Mouse (Mus musculus) MEL (cell line): ENCODE measurements at regions not wholly inside any gene's neighbourhood (a gene's known extent, or its start where the extent isn't known, plus 50 kb on each side); places are given as distances from the start of the nearest gene placed in this dataset.

Experiments
- DNase-seq: peaks from one replicate; pipeline ENCODE4 v3.0.0; 2011; ENCODE audit warnings: low read depth, low spot score
- H3K27ac ChIP-seq: 2 replicates; pipeline ENCODE4 v1.5.1; 2012; ENCODE audit warnings: low read depth, mild to moderate bottlenecking, control low read depth, low read length, moderate library complexity; ENCODE audit not compliant: control insufficient read depth
- H3K27me3 ChIP-seq, 2 experiments: fragments of 150-350 bp in 1 of 2; sonication (generic) in 1 of 2; 2 replicates each; pipeline ENCODE4 v1.6.1; 2012; ENCODE audit warnings: low read length in 2 of 2, mild to moderate bottlenecking in 2 of 2, improper control_type of control experiment in 1 of 2, moderate library complexity in 1 of 2; ENCODE audit not compliant: insufficient read depth in 2 of 2, control insufficient read depth in 1 of 2
- H3K36me3 ChIP-seq, 2 experiments: 2 replicates each; pipeline ENCODE4 v1.6.1; 2012 to 2014; ENCODE audit warnings: low read length in 2 of 2, improper control_type of control experiment in 1 of 2, inconsistent platforms in 1 of 2, mild to moderate bottlenecking in 1 of 2; ENCODE audit not compliant: insufficient read depth in 2 of 2, control insufficient read depth in 1 of 2
- H3K4me1 ChIP-seq, 2 experiments: fragments of 150-350 bp in 1 of 2; sonication (generic) in 1 of 2; 2 replicates each; pipeline ENCODE4 v1.6.1; 2012; ENCODE audit warnings: low read length in 2 of 2, improper control_type of control experiment in 1 of 2, mild to moderate bottlenecking in 1 of 2; ENCODE audit not compliant: insufficient read depth in 2 of 2, control insufficient read depth in 1 of 2
- H3K4me3 ChIP-seq, 2 experiments: fragments of 150-350 bp in 1 of 2; sonication (generic) in 1 of 2; 2 replicates each; pipeline ENCODE4 v1.5.1; 2012; ENCODE audit warnings: low read depth in 2 of 2, low read length in 2 of 2, mild to moderate bottlenecking in 2 of 2, moderate library complexity in 2 of 2, control low read depth in 1 of 2, improper control_type of control experiment in 1 of 2; ENCODE audit not compliant: control insufficient read depth in 1 of 2, insufficient read depth in 1 of 2
- H3K79me2 ChIP-seq: 2 replicates; pipeline ENCODE4 v1.6.1; 2012; ENCODE audit warnings: mild to moderate bottlenecking, low read length, moderate library complexity; ENCODE audit not compliant: control insufficient read depth, poor library complexity, insufficient read depth
- H3K9ac ChIP-seq: 2 replicates; pipeline ENCODE4 v1.6.1; 2012; ENCODE audit warnings: low read depth, mild to moderate bottlenecking, control low read depth, low read length, moderate library complexity; ENCODE audit not compliant: control insufficient read depth, poor library complexity, severe bottlenecking
- H3K9me3 ChIP-seq: fragments of 150-350 bp; sonication (generic); replicated peaks from 2 replicates; pipeline ENCODE4 v1.6.1; 2012; ENCODE audit warnings: mild to moderate bottlenecking, low read length, improper control_type of control experiment, moderate library complexity; ENCODE audit not compliant: insufficient read depth
- BHLHE40 ChIP-seq: IDR thresholded peaks from 2 replicates; pipeline ENCODE4 v1.6.1; 2012; ENCODE audit warnings: low read depth, mild to moderate bottlenecking, inconsistent platforms, low read length, improper control_type of control experiment, borderline replicate concordance
- CHD1 ChIP-seq: IDR thresholded peaks from 2 replicates; pipeline ENCODE4 v1.6.1; 2012; ENCODE audit warnings: low read depth, mild to moderate bottlenecking, inconsistent platforms, low read length, improper control_type of control experiment
- CTCF ChIP-seq, 3 experiments: IDR thresholded peaks in 2 of 3; conservative IDR thresholded peaks in 1 of 3; 2 replicates each; pipeline ENCODE4 v1.5.1; 2011 to 2012; ENCODE audit warnings: low read length in 3 of 3, low read depth in 2 of 3, mild to moderate bottlenecking in 2 of 3, improper control_type of control experiment in 1 of 3, inconsistent platforms in 1 of 3, mixed read lengths in 1 of 3, moderate library complexity in 1 of 3; ENCODE audit not compliant: control insufficient read depth in 1 of 3, insufficient read depth in 1 of 3, poor library complexity in 1 of 3, severe bottlenecking in 1 of 3
- ELF1 ChIP-seq: IDR thresholded peaks from 2 replicates; pipeline ENCODE4 v1.6.1; 2014; ENCODE audit warnings: low read depth, mild to moderate bottlenecking, inconsistent platforms, low read length, improper control_type of control experiment, moderate library complexity
- EP300 ChIP-seq, 2 experiments: IDR thresholded peaks; 2 replicates each; pipeline ENCODE4 v1.6.1; 2011; ENCODE audit warnings: improper control_type of control experiment in 2 of 2, low read length in 2 of 2, low read depth in 1 of 2, mild to moderate bottlenecking in 1 of 2
- GABPA ChIP-seq: IDR thresholded peaks from 2 replicates; pipeline ENCODE4 v1.6.1; 2012; ENCODE audit warnings: low read depth, mild to moderate bottlenecking, inconsistent platforms, low read length, improper control_type of control experiment, moderate library complexity
- GATA1 ChIP-seq: IDR thresholded peaks from 2 replicates; pipeline ENCODE4 v1.6.1; 2011; ENCODE audit warnings: low read depth, low read length, improper control_type of control experiment
- JUND ChIP-seq: IDR thresholded peaks from 2 replicates; pipeline ENCODE4 v1.6.1; 2011; ENCODE audit warnings: low read depth, mild to moderate bottlenecking, improper control_type of control experiment, low read length
- MAFK ChIP-seq: IDR thresholded peaks from 2 replicates; pipeline ENCODE4 v1.6.1; 2011; ENCODE audit warnings: low read depth, mild to moderate bottlenecking, low read length, improper control_type of control experiment, borderline replicate concordance
- MAX ChIP-seq: IDR thresholded peaks from 2 replicates; pipeline ENCODE4 v1.6.1; 2011; ENCODE audit warnings: low read length, improper control_type of control experiment
- MAZ ChIP-seq: IDR thresholded peaks from 2 replicates; pipeline ENCODE4 v1.6.1; 2012; ENCODE audit warnings: low read depth, mild to moderate bottlenecking, inconsistent platforms, low read length, improper control_type of control experiment
- MEF2A ChIP-seq: IDR thresholded peaks from 2 replicates; pipeline ENCODE4 v1.6.1; 2014; ENCODE audit warnings: low read depth, mild to moderate bottlenecking, inconsistent platforms, low read length, improper control_type of control experiment; ENCODE audit not compliant: poor library complexity, insufficient replicate concordance, severe bottlenecking; ENCODE audit errors: extremely low read depth
- MYB ChIP-seq: IDR thresholded peaks from 2 replicates; pipeline ENCODE4 v1.6.1; 2011; ENCODE audit warnings: mild to moderate bottlenecking, low read depth, low read length, improper control_type of control experiment
- NELFE ChIP-seq: IDR thresholded peaks from 2 replicates; pipeline ENCODE4 v1.6.1; 2011; ENCODE audit warnings: low read depth, low read length, improper control_type of control experiment
- NRF1 ChIP-seq: IDR thresholded peaks from 2 replicates; pipeline ENCODE4 v1.6.1; 2014; ENCODE audit warnings: low read depth, mild to moderate bottlenecking, inconsistent platforms, low read length, improper control_type of control experiment, moderate library complexity; ENCODE audit not compliant: poor library complexity, insufficient read depth, severe bottlenecking
- POLR2A ChIP-seq, 2 experiments: IDR thresholded peaks; 2 replicates each; pipeline ENCODE4 v1.6.1; 2011 to 2012; ENCODE audit warnings: low read length in 2 of 2, mild to moderate bottlenecking in 2 of 2, control low read depth in 1 of 2, improper control_type of control experiment in 1 of 2, low read depth in 1 of 2, moderate library complexity in 1 of 2; ENCODE audit not compliant: control insufficient read depth in 1 of 2, insufficient read depth in 1 of 2, poor library complexity in 1 of 2
- POLR2AphosphoS2 ChIP-seq: IDR thresholded peaks from 2 replicates; pipeline ENCODE4 v1.6.1; 2011; ENCODE audit warnings: low read length, improper control_type of control experiment
- POLR2AphosphoS5 ChIP-seq: IDR thresholded peaks from 2 replicates; pipeline ENCODE4 v1.6.1; 2012; ENCODE audit warnings: low read depth, borderline replicate concordance, mild to moderate bottlenecking, inconsistent platforms, low read length, moderate library complexity, mixed read lengths
- RAD21 ChIP-seq: IDR thresholded peaks from 2 replicates; pipeline ENCODE4 v1.6.1; 2011; ENCODE audit warnings: mild to moderate bottlenecking, low read depth, low read length, improper control_type of control experiment
- SIN3A ChIP-seq: IDR thresholded peaks from 2 replicates; pipeline ENCODE4 v1.6.1; 2012; ENCODE audit warnings: low read length, improper control_type of control experiment, inconsistent platforms
- SMC3 ChIP-seq: IDR thresholded peaks from 2 replicates; pipeline ENCODE4 v1.6.1; 2011; ENCODE audit warnings: low read depth, low read length, improper control_type of control experiment
- TBP ChIP-seq: IDR thresholded peaks from 2 replicates; pipeline ENCODE4 v1.8.0; 2011; ENCODE audit warnings: low read depth, low read length, improper control_type of control experiment
- TCF12 ChIP-seq: IDR thresholded peaks from 2 replicates; pipeline ENCODE4 v1.6.1; 2014; ENCODE audit warnings: low read depth, mild to moderate bottlenecking, inconsistent platforms, low read length, improper control_type of control experiment, moderate library complexity
- USF1 ChIP-seq: IDR thresholded peaks from 2 replicates; pipeline ENCODE4 v1.6.1; 2014; ENCODE audit warnings: low read depth, mild to moderate bottlenecking, inconsistent platforms, low read length, improper control_type of control experiment, moderate library complexity
- ZC3H11A ChIP-seq: IDR thresholded peaks from 2 replicates; pipeline ENCODE4 v1.6.1; 2012; ENCODE audit warnings: low read depth, mild to moderate bottlenecking, inconsistent platforms, low read length, improper control_type of control experiment
- ZKSCAN1 ChIP-seq: IDR thresholded peaks from 2 replicates; pipeline ENCODE4 v1.6.1; 2012; ENCODE audit warnings: low read depth, mild to moderate bottlenecking, inconsistent platforms, low read length, improper control_type of control experiment, moderate library complexity

DNA sequence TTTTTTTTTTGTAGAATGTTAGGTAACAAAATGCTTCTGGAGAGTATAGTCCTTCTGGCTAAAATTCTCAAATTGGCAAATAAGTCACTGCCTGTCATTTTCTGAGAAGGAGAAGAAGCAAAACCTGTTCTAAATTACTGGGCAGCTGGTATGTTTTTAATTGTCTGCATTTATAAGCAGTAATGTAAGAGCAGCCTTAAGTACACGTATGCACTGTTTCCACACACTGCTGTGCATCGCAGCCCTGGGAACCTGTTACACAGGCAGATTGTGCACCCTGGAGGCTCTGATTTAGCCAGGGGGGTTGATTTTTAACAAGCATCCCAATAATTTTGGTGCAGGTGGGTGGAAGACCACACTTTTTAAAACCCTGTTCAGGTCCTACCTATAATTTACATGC, 236.2 kb downstream of the Hace1 start:
- Histone ChIP-seq H3K36me3 (no peaks in the 10 kb centered on the region), H3K4me3 (no peak overlapping the region), H3K27ac (no peak overlapping the region), H3K27me3 (peaks cover 0 to 2% of the 10 kb centered on the region in 2 experiments; a peak in 3 of 4 replicates), H3K79me2 (no peaks in the 10 kb centered on the region), H3K9ac (no peak overlapping the region), H3K9me3 (no peaks in the 10 kb centered on the region), H3K4me1 (no peaks in the 10 kb centered on the region)
- DNase-seq: no peak
- TF ChIP-seq ZC3H11A: no peak
- TF ChIP-seq CHD1: no peak
- TF ChIP-seq NRF1: no peak
- no peak for TF ChIP-seq POLR2AphosphoS2
- TF ChIP-seq MAFK: no peak
- no peak for TF ChIP-seq GATA1
- no peak for TF ChIP-seq POLR2AphosphoS5
- no peak for TF ChIP-seq EP300 (IDR thresholded peaks at IDR 0.05; ENCODE audit: low read depth in 1 of 2, low read length in 2 of 2)
- no peak for TF ChIP-seq USF1
- TF ChIP-seq POLR2A (IDR thresholded peaks at IDR 0.05; ENCODE audit: control insufficient read depth in 1 of 2, insufficient read depth in 1 of 2, low read depth in 1 of 2, low read length in 2 of 2, poor library complexity in 1 of 2): no peak
- TF ChIP-seq RAD21: no peak
- TF ChIP-seq ZKSCAN1: no peak
- TF ChIP-seq GABPA: no peak
- TF ChIP-seq SIN3A: no peak
- no peak for TF ChIP-seq MAZ
- no peak for TF ChIP-seq MAX
- no peak for TF ChIP-seq BHLHE40
- TF ChIP-seq TBP: no peak

DNA sequence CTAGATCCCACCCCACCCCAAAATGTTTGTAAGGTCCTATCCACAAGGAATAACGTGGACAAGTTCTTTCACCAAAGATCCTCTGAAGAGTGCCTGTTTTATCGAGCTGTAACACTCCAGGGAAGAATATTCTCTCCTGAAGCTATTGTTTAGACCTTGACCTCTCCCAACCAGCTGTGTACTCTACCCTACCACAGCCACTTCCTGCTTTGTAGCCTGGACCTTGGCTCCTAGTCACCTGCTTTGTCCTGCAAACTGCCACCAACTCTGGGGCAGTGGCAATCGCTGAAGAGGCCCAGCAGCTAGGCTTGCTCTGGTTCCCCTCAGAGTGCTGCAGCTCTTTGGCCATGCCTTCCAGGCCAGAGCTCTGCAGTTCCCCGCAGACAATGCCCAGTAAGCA, 239.1 kb downstream of the Hace1 start:
- no peaks in the 10 kb centered on the region for H3K4me1 ChIP-seq

More for the DNA sequence above, 239.1 kb downstream of the Hace1 start:
- Histone ChIP-seq H3K79me2 (no peaks in the 10 kb centered on the region), H3K4me3 (no peak overlapping the region), H3K27me3 (no peaks in the 10 kb centered on the region; a peak in 2 of 4 replicates), H3K9ac (no peak overlapping the region), H3K9me3 (no peaks in the 10 kb centered on the region), H3K36me3 (no peaks in the 10 kb centered on the region), H3K27ac (no peak overlapping the region)
- DNase-seq: no peak
- TF ChIP-seq BHLHE40: no peak
- no peak for TF ChIP-seq RAD21
- TF ChIP-seq NRF1: no peak
- no peak for TF ChIP-seq TBP
- TF ChIP-seq CHD1: no peak
- TF ChIP-seq MEF2A: no peak
- TF ChIP-seq POLR2AphosphoS5: no peak
- no peak for TF ChIP-seq JUND
- no peak for TF ChIP-seq SMC3
- TF ChIP-seq CTCF (IDR thresholded peaks at IDR 0.05 in 2 of 3, conservative IDR thresholded peaks at IDR 0.05 in 1 of 3; ENCODE audit: control insufficient read depth in 1 of 3, insufficient read depth in 1 of 3, low read depth in 2 of 3, low read length in 3 of 3, poor library complexity in 1 of 3, severe bottlenecking in 1 of 3): no peak
- TF ChIP-seq USF1: no peak
- no peak for TF ChIP-seq GABPA
- no peak for TF ChIP-seq GATA1
- TF ChIP-seq EP300 (IDR thresholded peaks at IDR 0.05; ENCODE audit: low read depth in 1 of 2, low read length in 2 of 2): no peak
- no peak for TF ChIP-seq TCF12
- TF ChIP-seq POLR2AphosphoS2: no peak
- TF ChIP-seq NELFE: no peak
- no peak for TF ChIP-seq MYB
- no peak for TF ChIP-seq ELF1
